Mouse (Mus musculus) kidney, embryonic 16.5 days (tissue): ENCODE data around the gene Cdr2. TPM values are rescaled to one million over a fixed set of nuclear protein-coding genes. Genes with fewer than 3 reads are reported as not detected.
A peak's percentile ranks its signal among the peaks of the same experiment; 100 is the strongest.
"Not testable (repeated sequence)": the region's sequence is repeated elsewhere in the genome, so short reads cannot be mapped to it uniquely, and the experiment has no call there.

Experiments used
- ATAC-seq: fragments of 200-750 bp; cut with Nextera tagmentation; 2 replicates; pipeline ENCODE4 v1.8.0; 2017; ENCODE audit warnings: moderate TSS enrichment; ENCODE audit not compliant: low FRiP score, low TSS enrichment
- H3K27ac ChIP-seq: fragments of 300-500 bp; sonication (generic); 2 replicates; pipeline ENCODE4 v1.5.1; 2014; ENCODE audit warnings: low read length
- H3K27me3 ChIP-seq: fragments of 300-500 bp; sonication (generic); 2 replicates; pipeline ENCODE4 v1.6.1; 2014; ENCODE audit warnings: low read length, control low read depth, mixed read lengths; ENCODE audit not compliant: insufficient read depth
- H3K36me3 ChIP-seq: fragments of 300-500 bp; sonication (generic); 2 replicates; pipeline ENCODE4 v1.6.1; 2014; ENCODE audit warnings: low read length, control low read depth, mixed read lengths; ENCODE audit not compliant: insufficient read depth
- H3K4me1 ChIP-seq: fragments of 300-500 bp; sonication (generic); 2 replicates; pipeline ENCODE4 v1.6.1; 2014; ENCODE audit warnings: low read length, control low read depth, mixed read lengths; ENCODE audit not compliant: insufficient read depth
- H3K4me2 ChIP-seq: fragments of 300-500 bp; sonication (generic); replicated peaks from 2 replicates; pipeline ENCODE4 v1.6.1; 2014; ENCODE audit warnings: low read depth, low read length
- H3K4me3 ChIP-seq: fragments of 300-500 bp; sonication (generic); 2 replicates; pipeline ENCODE4 v1.5.1; 2014; ENCODE audit warnings: mild to moderate bottlenecking, low read length
- H3K9ac ChIP-seq: fragments of 300-500 bp; sonication (generic); replicated peaks from 2 replicates; pipeline ENCODE4 v1.6.1; 2014; ENCODE audit warnings: low read length
- H3K9me3 ChIP-seq: fragments of 300-500 bp; sonication (generic); 2 replicates; pipeline ENCODE4 v1.6.1; 2016; ENCODE audit warnings: low read length, control low read depth
- WGBS: fragments of 180-500 bp; shearing (Covaris S2); extraction: QIAGEN DNeasy Blood & Tissue Kit; methylation state at CpG from one replicate; pipeline ENCODE4 v1.1.7; 2014; 5-methylcytosine and 5-hydroxymethylcytosine counted together
- polyA plus RNA-seq: library from polyadenylated mRNA; unstranded; fragments of >200 nt; fragmentation: Nextera tagmentation; extraction: Ambion mirVana; gene quantifications from 2 replicates; pipeline ENCODE4 v1.2.1, GENCODE M21; 2015

Cdr2 gene
- polyA plus RNA-seq, 1 experiment from 2014 or later: 10.4 TPM

GRCm38 (mm10) chr7:120917279-120917591 is 64.9 kb downstream of the Cdr2 start:
- H3K4me2 ChIP-seq: peak overlapping the region; percentile 41
- no peak; the same call in 1 of the 2 replicates for ATAC-seq
- H3K9ac ChIP-seq: no peak overlapping the region
- 8% methylated on average over 12 of the region's 12 CpGs for WGBS
- peak overlapping the region; percentile 96 for H3K4me3 ChIP-seq
- H3K9me3 ChIP-seq: no peaks in the 10 kb centered on the region
- no peaks in the 10 kb centered on the region for H3K36me3 ChIP-seq
- H3K4me1 ChIP-seq: peaks cover 13% of the 10 kb centered on the region
- no peak overlapping the region for H3K27ac ChIP-seq
- H3K27me3 ChIP-seq: no peaks in the 10 kb centered on the region

GRCm38 (mm10) chr7:120916262-120916875 is 65.7 kb downstream of the Cdr2 start:
- no peak for ATAC-seq
- H3K4me3 ChIP-seq: no peak overlapping the region
- no peaks in the 10 kb centered on the region for H3K36me3 ChIP-seq
- H3K4me2 ChIP-seq: no peak overlapping the region; the same call in 1 of the 2 replicates
- no peaks in the 10 kb centered on the region for H3K9me3 ChIP-seq
- no peaks in the 10 kb centered on the region for H3K27me3 ChIP-seq
- H3K9ac ChIP-seq: no peak overlapping the region
- peaks cover 13% of the 10 kb centered on the region for H3K4me1 ChIP-seq
- WGBS: 33% methylated on average over 11 of the region's 11 CpGs
- no peak overlapping the region for H3K27ac ChIP-seq

GRCm38 (mm10) chr7:120913332-120913731 is 68.8 kb downstream of the Cdr2 start:
- Histone ChIP-seq H3K4me3 (no peak overlapping the region), H3K4me1 (peaks cover under 1% of the 10 kb centered on the region; the same call in 1 of the 2 replicates), H3K4me2 (no peak overlapping the region), H3K9ac (no peak overlapping the region), H3K36me3 (no peaks in the 10 kb centered on the region), H3K27me3 (no peaks in the 10 kb centered on the region), H3K27ac (no peak overlapping the region), H3K9me3 (no peaks in the 10 kb centered on the region)
- ATAC-seq: no peak
- 38% methylated on average over 1 of the region's 1 CpGs for WGBS

- ATAC-seq, H3K27me3 ChIP-seq, H3K4me1 ChIP-seq, H3K36me3 ChIP-seq, H3K4me2 ChIP-seq, H3K27ac ChIP-seq, H3K9me3 ChIP-seq, H3K9ac ChIP-seq, H3K4me3 ChIP-seq: not testable (repeated sequence)
- WGBS: 86% methylated on average over 5 of the region's 6 CpGs
These were observed 70.8 kb downstream of the Cdr2 start for GRCm38 (mm10) chr7:120911268-120911667.

- H3K27ac ChIP-seq, H3K9ac ChIP-seq, H3K27me3 ChIP-seq, H3K4me2 ChIP-seq, H3K4me1 ChIP-seq, ATAC-seq, H3K4me3 ChIP-seq, H3K9me3 ChIP-seq, H3K36me3 ChIP-seq: not testable (repeated sequence)
- WGBS: 71% methylated on average over 3 of the region's 3 CpGs
These were observed 71.9 kb downstream of the Cdr2 start for GRCm38 (mm10) chr7:120910172-120910571.

Other genes with a start within 250 kb of the Cdr2 start
- gene Vwa3a, start 243.0 kb downstream of the Cdr2 start, polyA plus RNA-seq: 0.11 and 0.19 TPM in 2 replicates
- gene Gm5737, start 169.9 kb downstream of the Cdr2 start, polyA plus RNA-seq: not detected in 2 replicates
- 27.9 and 31.1 TPM in 2 replicates for gene Eef2k, start 139.5 kb downstream of the Cdr2 start, polyA plus RNA-seq
- gene Polr3e, start 64.6 kb downstream of the Cdr2 start, polyA plus RNA-seq: 45.6 and 46.4 TPM in 2 replicates
- 0.24 TPM in 1 of 2 replicates, not detected in the other for gene Mfsd13b, start 197 bp upstream of the Cdr2 start, polyA plus RNA-seq
- gene Mettl9, start 52.1 kb upstream of the Cdr2 start, polyA plus RNA-seq: 155 and 163 TPM in 2 replicates
- gene Igsf6, start 92.3 kb upstream of the Cdr2 start, polyA plus RNA-seq: 1.3 and 2.1 TPM in 2 replicates
- 0.09 and 0.16 TPM in 2 replicates for gene Otoa, start 99.3 kb upstream of the Cdr2 start, polyA plus RNA-seq